Mouse (Mus musculus) gastrocnemius, adult 8-10 months (tissue): ENCODE measurements around the gene Alad. TPM values are rescaled to one million over a fixed set of nuclear protein-coding genes. Genes with fewer than 3 reads are reported as not detected.
"Not testable (repeated sequence)": the region's sequence is repeated elsewhere in the genome, so short reads cannot be mapped to it uniquely, and the experiment has no call there.

Experiments
- DNase-seq, 2 experiments: peaks; one replicate each; pipeline ENCODE4 v3.0.0; 2022; ENCODE audit warnings: low spot score in 2 of 2
- total RNA-seq, 4 experiments: library from RNA; stranded (reverse); gene quantifications; 2 replicates each; pipeline ENCODE4 v1.2.4; 2022

Alad gene
- total RNA-seq, 4 experiments from 2014 or later: 26.1 to 36.7 (median 30.3) TPM

- no peak for DNase-seq
These were observed 33.5 kb downstream of the Alad start for GRCm38 (mm10) chr4:62486162-62486696.

- no peak for DNase-seq
These were observed 34.1 kb downstream of the Alad start for GRCm38 (mm10) chr4:62485450-62486161.

GRCm38 (mm10) chr4:62484928-62485327 lies 34.8 kb downstream of the Alad start:
- DNase-seq: no peak

DNA sequence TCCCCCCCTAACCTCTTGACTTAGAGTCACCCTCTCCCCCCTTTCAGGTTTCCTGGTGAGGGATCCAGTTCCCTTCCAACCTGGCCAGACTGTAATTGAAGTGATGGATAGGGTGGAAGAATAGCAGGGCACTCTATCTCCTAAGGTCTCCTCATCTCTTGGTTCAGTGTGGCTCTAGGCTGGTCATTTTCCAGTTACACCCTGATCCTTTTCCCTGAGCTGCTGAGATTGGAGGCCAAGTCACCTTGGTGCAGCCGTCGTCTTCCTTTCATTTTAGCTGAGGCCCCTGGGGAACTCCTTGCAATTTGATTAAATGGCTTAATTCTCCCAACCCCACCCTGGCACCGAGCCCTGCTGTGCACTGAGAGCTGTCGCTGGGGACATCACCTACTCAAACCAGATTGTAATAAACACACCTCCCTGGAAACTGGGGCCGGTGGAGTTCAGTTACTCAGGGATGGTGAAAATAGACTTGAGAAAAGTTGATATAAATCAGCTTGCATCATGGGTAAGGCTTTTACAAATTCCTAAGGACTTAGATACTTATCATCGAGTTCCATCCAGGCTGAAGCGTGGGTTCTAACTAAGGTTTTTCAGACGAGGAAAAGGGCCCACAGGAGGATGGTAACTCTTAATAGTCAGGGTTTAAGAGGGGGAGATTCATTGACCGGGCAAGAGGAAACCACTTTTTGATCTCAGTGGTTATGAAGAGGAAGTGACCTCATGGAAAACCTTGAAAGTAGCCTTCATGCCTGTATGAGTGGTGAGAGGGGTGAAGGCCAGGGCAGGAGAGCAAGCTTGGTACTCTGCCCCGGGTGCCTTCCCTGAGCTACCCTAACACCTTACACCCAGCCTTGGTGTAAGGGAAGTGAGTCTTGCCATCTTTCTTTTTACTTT lies 38.8 kb downstream of the Alad start:
- DNase-seq: no peak

DNA sequence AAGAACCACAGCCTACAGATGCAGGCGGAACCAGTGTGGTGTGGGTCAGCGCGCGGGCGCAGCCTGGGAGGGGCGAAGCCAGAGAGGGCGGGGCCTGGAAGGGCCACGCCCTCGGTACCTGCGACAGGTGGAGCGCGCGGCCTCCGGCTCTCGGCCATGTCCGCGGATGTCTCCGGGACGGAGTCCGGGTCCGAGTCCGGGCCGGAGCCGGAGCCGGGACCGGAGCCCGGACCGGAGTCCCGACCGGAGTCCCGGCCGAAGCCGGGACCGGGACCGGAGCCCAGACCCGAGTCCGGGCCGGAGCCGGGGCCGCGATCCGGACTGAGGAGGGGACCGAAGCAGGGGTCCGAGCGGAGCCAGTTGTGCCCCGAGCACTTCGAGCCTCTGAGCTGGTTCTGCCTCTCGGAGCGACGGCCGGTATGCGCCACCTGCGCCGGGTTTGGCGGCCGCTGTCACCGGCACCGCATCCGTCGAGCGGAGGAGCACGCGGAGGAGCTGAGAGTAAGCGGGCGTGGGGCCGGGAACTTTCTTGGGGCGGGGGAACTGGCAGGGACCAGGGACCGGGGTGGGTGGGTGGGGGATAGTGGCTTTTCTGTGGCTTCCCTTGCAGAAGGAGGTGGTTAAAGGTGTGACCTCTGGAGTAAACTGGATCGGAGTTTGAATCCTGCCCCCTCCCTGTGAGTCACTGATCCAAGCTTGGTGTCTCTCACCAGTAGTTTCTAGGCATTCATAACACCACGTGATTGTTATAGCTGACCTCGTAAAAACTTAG lies 39.6 kb downstream of the Alad start, which contains the start of gene Bspry:
Gene Bspry (plus strand): TSS at position 117 of the 772 bp plus-strand sequence.
- no peak for DNase-seq

GRCm38 (mm10) chr4:62479593-62479936 lies 40.2 kb downstream of the Alad start:
- DNase-seq: not testable (repeated sequence)

DNA sequence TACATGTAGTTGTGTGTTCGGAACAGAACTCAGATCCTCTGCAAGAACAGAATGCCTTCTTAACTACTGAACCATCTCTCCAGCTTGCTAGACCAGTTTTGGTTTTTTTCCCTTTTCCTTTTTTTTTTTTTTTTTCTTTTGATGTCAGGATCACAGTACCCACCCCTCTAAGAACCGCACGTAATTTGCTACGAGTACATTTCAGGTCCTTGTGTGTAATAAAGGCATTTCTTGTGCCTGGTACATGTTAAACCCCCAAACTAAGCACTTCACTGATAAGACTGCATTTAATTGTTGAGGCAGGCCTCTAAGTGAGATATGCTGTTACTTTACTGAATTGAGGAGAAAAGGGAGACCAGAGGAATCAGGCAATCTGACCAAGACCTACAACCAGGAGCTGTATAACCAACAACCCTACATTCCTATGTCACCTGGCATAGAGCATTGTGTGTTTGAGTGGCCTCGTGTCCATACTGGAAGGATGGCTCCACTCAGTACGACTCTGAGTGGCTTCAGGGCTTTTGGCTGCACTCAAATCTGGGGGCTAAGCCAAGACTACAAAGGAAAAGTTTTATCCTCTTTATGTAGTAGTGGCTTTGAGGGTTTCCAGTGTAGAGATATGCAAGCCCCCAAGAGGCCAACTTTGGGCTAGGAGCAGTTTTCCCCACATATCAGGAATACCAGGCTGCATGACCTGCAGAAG lies 42.0 kb downstream of the Alad start:
- no peak for DNase-seq

DNA sequence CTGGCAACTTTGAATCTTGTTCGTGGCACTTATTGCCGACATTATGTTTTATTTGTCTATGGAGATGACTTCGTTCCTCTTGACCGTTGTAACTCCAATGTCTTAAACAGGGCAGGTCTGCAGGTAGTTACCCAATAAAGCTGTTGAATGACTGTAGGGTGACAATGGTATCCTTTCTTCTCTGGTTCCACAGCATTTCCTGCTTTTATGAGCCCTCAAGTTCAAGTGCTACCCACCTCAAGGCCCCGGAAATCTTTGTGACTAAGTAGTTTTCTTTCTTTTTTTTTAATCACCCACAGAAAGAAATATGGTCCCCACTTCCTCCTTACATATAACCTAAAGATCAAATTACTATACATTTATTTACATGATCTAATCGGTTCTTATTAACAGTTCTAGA lies 43.9 kb downstream of the Alad start:
- no peak for DNase-seq

- DNase-seq: no peak
These were observed 44.6 kb downstream of the Alad start for GRCm38 (mm10) chr4:62475131-62475530.

GRCm38 (mm10) chr4:62472071-62472470 lies 47.6 kb downstream of the Alad start:
- DNase-seq: no peak

- DNase-seq: peak; percentile 40 to 53
These were observed 49.1 kb downstream of the Alad start, which contains the start of gene Wdr31 for GRCm38 (mm10) chr4:62470598-62471051. Gene Wdr31, minus strand, starts transcription at chr4:62470896.

GRCm38 (mm10) chr4:62468158-62468557 lies 51.6 kb downstream of the Alad start:
- no peak for DNase-seq

GRCm38 (mm10) chr4:62463124-62463523 lies 56.6 kb downstream of the Alad start:
- no peak for DNase-seq

DNA sequence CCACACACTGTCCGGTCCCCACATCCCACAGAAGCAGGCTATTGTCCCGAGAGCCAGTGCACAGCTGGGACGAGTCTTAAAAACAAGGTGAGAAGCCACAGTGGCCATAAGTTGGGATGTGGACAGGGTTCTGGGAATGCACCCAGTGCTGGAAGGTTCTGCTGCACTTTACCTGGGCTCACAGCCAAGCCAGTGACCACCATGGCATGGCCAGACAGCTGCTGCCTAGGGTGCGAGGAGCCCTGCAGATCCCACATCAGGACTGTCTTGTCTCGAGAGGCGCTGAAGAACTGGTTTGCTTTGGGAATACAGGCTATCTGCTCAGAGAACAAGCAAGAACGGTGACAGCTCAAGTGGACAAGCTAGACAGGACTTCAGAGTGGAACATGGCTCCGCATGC lies 59.4 kb downstream of the Alad start:
- DNase-seq: no peak

Other genes with a start within 250 kb of the Alad start
- gene Fkbp15, start 159.4 kb downstream of the Alad start, total RNA-seq: 10 to 100 TPM; 10.0 to 12.0 (median 10.8) TPM
- 1 to 10 TPM; 7.6 to 9.7 (median 8.5) TPM for gene Slc31a1, start 159.2 kb downstream of the Alad start, total RNA-seq
- gene Cdc26, start 111.3 kb downstream of the Alad start, total RNA-seq: 10 to 100 TPM; 51.7 to 57.0 (median 54.6) TPM
- gene Prpf4, start 111.1 kb downstream of the Alad start, total RNA-seq: 10 to 100 TPM; 16.9 to 18.2 (median 17.4) TPM
- gene Rnf183, start 84.7 kb downstream of the Alad start, total RNA-seq: not detected
- gene Wdr31, start 49.0 kb downstream of the Alad start, total RNA-seq: under 1 TPM; 0.13 to 0.72 (median 0.45) TPM
- gene Bspry, start 39.9 kb downstream of the Alad start, total RNA-seq: not detected
- 1 to 10 TPM in 3 of 4 experiments, under 1 TPM in 1; 0.40 to 1.8 (median 1.3) TPM for gene Hdhd3, start 16.5 kb downstream of the Alad start, total RNA-seq
- 10 to 100 TPM; 14.1 to 18.1 (median 15.1) TPM for gene Pole3, start 5.2 kb upstream of the Alad start, total RNA-seq
- gene 4933430I17Rik, start 5.5 kb upstream of the Alad start, total RNA-seq: not detected
- gene Rgs3, start 39.9 kb upstream of the Alad start, total RNA-seq: 1 to 10 TPM; 4.3 to 7.5 (median 5.9) TPM